Mouse (Mus musculus) MEL (cell line): ENCODE measurements around the gene Eomes. TPM values are rescaled to one million over a fixed set of nuclear protein-coding genes. Genes with fewer than 3 reads are reported as not detected.

Experiments
- DNase-seq: peaks from one replicate; pipeline ENCODE4 v3.0.0; 2011; ENCODE audit warnings: low read depth, low spot score
- H3K27ac ChIP-seq: 2 replicates; pipeline ENCODE4 v1.5.1; 2012; ENCODE audit warnings: low read depth, mild to moderate bottlenecking, control low read depth, low read length, moderate library complexity; ENCODE audit not compliant: control insufficient read depth
- H3K27me3 ChIP-seq, 2 experiments: fragments of 150-350 bp in 1 of 2; sonication (generic) in 1 of 2; 2 replicates each; pipeline ENCODE4 v1.6.1; 2012; ENCODE audit warnings: low read length in 2 of 2, mild to moderate bottlenecking in 2 of 2, improper control_type of control experiment in 1 of 2, moderate library complexity in 1 of 2; ENCODE audit not compliant: insufficient read depth in 2 of 2, control insufficient read depth in 1 of 2
- H3K36me3 ChIP-seq, 2 experiments: 2 replicates each; pipeline ENCODE4 v1.6.1; 2012 to 2014; ENCODE audit warnings: low read length in 2 of 2, improper control_type of control experiment in 1 of 2, inconsistent platforms in 1 of 2, mild to moderate bottlenecking in 1 of 2; ENCODE audit not compliant: insufficient read depth in 2 of 2, control insufficient read depth in 1 of 2
- H3K4me1 ChIP-seq, 2 experiments: fragments of 150-350 bp in 1 of 2; sonication (generic) in 1 of 2; 2 replicates each; pipeline ENCODE4 v1.6.1; 2012; ENCODE audit warnings: low read length in 2 of 2, improper control_type of control experiment in 1 of 2, mild to moderate bottlenecking in 1 of 2; ENCODE audit not compliant: insufficient read depth in 2 of 2, control insufficient read depth in 1 of 2
- H3K4me3 ChIP-seq, 2 experiments: fragments of 150-350 bp in 1 of 2; sonication (generic) in 1 of 2; 2 replicates each; pipeline ENCODE4 v1.5.1; 2012; ENCODE audit warnings: low read depth in 2 of 2, low read length in 2 of 2, mild to moderate bottlenecking in 2 of 2, moderate library complexity in 2 of 2, control low read depth in 1 of 2, improper control_type of control experiment in 1 of 2; ENCODE audit not compliant: control insufficient read depth in 1 of 2, insufficient read depth in 1 of 2
- H3K79me2 ChIP-seq: 2 replicates; pipeline ENCODE4 v1.6.1; 2012; ENCODE audit warnings: mild to moderate bottlenecking, low read length, moderate library complexity; ENCODE audit not compliant: control insufficient read depth, poor library complexity, insufficient read depth
- H3K9ac ChIP-seq: 2 replicates; pipeline ENCODE4 v1.6.1; 2012; ENCODE audit warnings: low read depth, mild to moderate bottlenecking, control low read depth, low read length, moderate library complexity; ENCODE audit not compliant: control insufficient read depth, poor library complexity, severe bottlenecking
- H3K9me3 ChIP-seq: fragments of 150-350 bp; sonication (generic); replicated peaks from 2 replicates; pipeline ENCODE4 v1.6.1; 2012; ENCODE audit warnings: mild to moderate bottlenecking, low read length, improper control_type of control experiment, moderate library complexity; ENCODE audit not compliant: insufficient read depth
- CHD1 ChIP-seq: IDR thresholded peaks from 2 replicates; pipeline ENCODE4 v1.6.1; 2012; ENCODE audit warnings: low read depth, mild to moderate bottlenecking, inconsistent platforms, low read length, improper control_type of control experiment
- CHD2 ChIP-seq: IDR thresholded peaks from 2 replicates; pipeline ENCODE4 v1.6.1; 2011; ENCODE audit warnings: low read length, improper control_type of control experiment
- CTCF ChIP-seq, 3 experiments: IDR thresholded peaks in 2 of 3; conservative IDR thresholded peaks in 1 of 3; 2 replicates each; pipeline ENCODE4 v1.5.1; 2011 to 2012; ENCODE audit warnings: low read length in 3 of 3, low read depth in 2 of 3, mild to moderate bottlenecking in 2 of 3, improper control_type of control experiment in 1 of 3, inconsistent platforms in 1 of 3, mixed read lengths in 1 of 3, moderate library complexity in 1 of 3; ENCODE audit not compliant: control insufficient read depth in 1 of 3, insufficient read depth in 1 of 3, poor library complexity in 1 of 3, severe bottlenecking in 1 of 3
- ELF1 ChIP-seq: IDR thresholded peaks from 2 replicates; pipeline ENCODE4 v1.6.1; 2014; ENCODE audit warnings: low read depth, mild to moderate bottlenecking, inconsistent platforms, low read length, improper control_type of control experiment, moderate library complexity
- ETS1 ChIP-seq: IDR thresholded peaks from 2 replicates; pipeline ENCODE4 v1.6.1; 2012; ENCODE audit warnings: low read depth, mild to moderate bottlenecking, inconsistent platforms, low read length, improper control_type of control experiment, moderate library complexity
- JUND ChIP-seq: IDR thresholded peaks from 2 replicates; pipeline ENCODE4 v1.6.1; 2011; ENCODE audit warnings: low read depth, mild to moderate bottlenecking, improper control_type of control experiment, low read length
- KAT2A ChIP-seq: conservative IDR thresholded peaks from 2 replicates; pipeline ENCODE4 v1.6.1; 2012; ENCODE audit warnings: low read depth, low read length, improper control_type of control experiment, inconsistent platforms
- MAZ ChIP-seq: IDR thresholded peaks from 2 replicates; pipeline ENCODE4 v1.6.1; 2012; ENCODE audit warnings: low read depth, mild to moderate bottlenecking, inconsistent platforms, low read length, improper control_type of control experiment
- MEF2A ChIP-seq: IDR thresholded peaks from 2 replicates; pipeline ENCODE4 v1.6.1; 2014; ENCODE audit warnings: low read depth, mild to moderate bottlenecking, inconsistent platforms, low read length, improper control_type of control experiment; ENCODE audit not compliant: poor library complexity, insufficient replicate concordance, severe bottlenecking; ENCODE audit errors: extremely low read depth
- MYB ChIP-seq: IDR thresholded peaks from 2 replicates; pipeline ENCODE4 v1.6.1; 2011; ENCODE audit warnings: mild to moderate bottlenecking, low read depth, low read length, improper control_type of control experiment
- NELFE ChIP-seq: IDR thresholded peaks from 2 replicates; pipeline ENCODE4 v1.6.1; 2011; ENCODE audit warnings: low read depth, low read length, improper control_type of control experiment
- NRF1 ChIP-seq: IDR thresholded peaks from 2 replicates; pipeline ENCODE4 v1.6.1; 2014; ENCODE audit warnings: low read depth, mild to moderate bottlenecking, inconsistent platforms, low read length, improper control_type of control experiment, moderate library complexity; ENCODE audit not compliant: poor library complexity, insufficient read depth, severe bottlenecking
- SMC3 ChIP-seq: IDR thresholded peaks from 2 replicates; pipeline ENCODE4 v1.6.1; 2011; ENCODE audit warnings: low read depth, low read length, improper control_type of control experiment
- USF2 ChIP-seq, 2 experiments: IDR thresholded peaks; 2 replicates each; pipeline ENCODE4 v1.6.1; 2011 to 2012; ENCODE audit warnings: improper control_type of control experiment in 2 of 2, low read length in 2 of 2, borderline replicate concordance in 1 of 2, inconsistent platforms in 1 of 2, low read depth in 1 of 2, mild to moderate bottlenecking in 1 of 2; ENCODE audit not compliant: insufficient read depth in 1 of 2
- ZC3H11A ChIP-seq: IDR thresholded peaks from 2 replicates; pipeline ENCODE4 v1.6.1; 2012; ENCODE audit warnings: low read depth, mild to moderate bottlenecking, inconsistent platforms, low read length, improper control_type of control experiment
- ZKSCAN1 ChIP-seq: IDR thresholded peaks from 2 replicates; pipeline ENCODE4 v1.6.1; 2012; ENCODE audit warnings: low read depth, mild to moderate bottlenecking, inconsistent platforms, low read length, improper control_type of control experiment, moderate library complexity
- ZMIZ1 ChIP-seq: IDR thresholded peaks from 2 replicates; pipeline ENCODE4 v1.6.1; 2012; ENCODE audit warnings: low read depth, mild to moderate bottlenecking, inconsistent platforms, low read length, improper control_type of control experiment, moderate library complexity
- polyA plus RNA-seq, 2 experiments: library from polyadenylated mRNA; stranded (reverse) in 1 of 2; unstranded in 1 of 2; fragments of >175 nt in 1 of 2; fragments of >200 nt in 1 of 2; gene quantifications; 2 replicates each; pipeline versions ENCODE4 v1.2.1 to v1.2.4; 2012; ENCODE audit warnings: low replicate concordance in 2 of 2, low read depth in 1 of 2; ENCODE audit not compliant: insufficient read length in 2 of 2, insufficient read depth in 1 of 2, missing spikeins in 1 of 2
- total RNA-seq: library from RNA; depleted of rRNA; stranded (reverse); fragments of 300-350 nt; gene quantifications from 2 replicates; pipeline ENCODE4 v1.2.3, GENCODE M21; 2012

Gene Eomes
- total and polyA plus RNA-seq, 3 experiments: not detected

GRCm38 (mm10) chr9:118487636-118488035, 9.6 kb downstream of the Eomes start:
- no peak overlapping the region for H3K9ac ChIP-seq

GRCm38 (mm10) chr9:118488138-118488895, 10.3 kb downstream of the Eomes start:
- TF ChIP-seq SMC3: no peak
- TF ChIP-seq CTCF (IDR thresholded peaks at IDR 0.05 in 2 of 3, conservative IDR thresholded peaks at IDR 0.05 in 1 of 3; ENCODE audit: control insufficient read depth in 1 of 3, insufficient read depth in 1 of 3, low read depth in 2 of 3, low read length in 3 of 3, poor library complexity in 1 of 3, severe bottlenecking in 1 of 3): peak in 1 of 3 experiments; percentile 7; a peak in 1 of 6 replicates
- TF ChIP-seq MYB: no peak
- H3K4me3 ChIP-seq: no peak overlapping the region
- H3K9me3 ChIP-seq: no peaks in the 10 kb centered on the region
- peaks cover 3 to 11% of the 10 kb centered on the region in 2 experiments for H3K4me1 ChIP-seq
- no peak for DNase-seq
- no peaks in the 10 kb centered on the region for H3K27me3 ChIP-seq
- H3K9ac ChIP-seq: no peak overlapping the region
- H3K36me3 ChIP-seq: peaks cover 0 to 4% of the 10 kb centered on the region in 2 experiments; a peak in 1 of 4 replicates
- no peak overlapping the region for H3K27ac ChIP-seq
- H3K79me2 ChIP-seq: no peaks in the 10 kb centered on the region

More at GRCm38 (mm10) chr9:118487636-118488035, 9.6 kb downstream of the Eomes start:
- Histone ChIP-seq H3K27ac (no peak overlapping the region), H3K79me2 (no peaks in the 10 kb centered on the region), H3K4me3 (no peak overlapping the region), H3K4me1 (peaks cover 3 to 11% of the 10 kb centered on the region in 2 experiments), H3K27me3 (no peaks in the 10 kb centered on the region), H3K36me3 (peaks cover 0 to 4% of the 10 kb centered on the region in 2 experiments; a peak in 1 of 4 replicates), H3K9me3 (no peaks in the 10 kb centered on the region)
- no peak for TF ChIP-seq ZKSCAN1
- TF ChIP-seq SMC3: no peak
- no peak for TF ChIP-seq MAZ
- TF ChIP-seq CHD1: no peak
- no peak for TF ChIP-seq NELFE
- no peak for TF ChIP-seq USF2 (IDR thresholded peaks at IDR 0.05; ENCODE audit: borderline replicate concordance in 1 of 2, insufficient read depth in 1 of 2, low read depth in 1 of 2, low read length in 2 of 2)
- no peak for TF ChIP-seq ZMIZ1
- no peak for TF ChIP-seq KAT2A
- TF ChIP-seq NRF1: no peak
- no peak for TF ChIP-seq ELF1
- TF ChIP-seq ETS1: no peak
- no peak for TF ChIP-seq ZC3H11A
- TF ChIP-seq CHD2: no peak
- TF ChIP-seq JUND: no peak
- no peak for TF ChIP-seq MEF2A
- no peak for DNase-seq
